Mouse (Mus musculus) kidney, adult 9 months (tissue): ENCODE data around the gene Ccdc14.
"Not testable (repeated sequence)": the region's sequence is repeated elsewhere in the genome, so short reads cannot be mapped to it uniquely, and the experiment has no call there.

ENCODE experiments used
- DNase-seq: peaks from one replicate; pipeline ENCODE4 v3.0.0; 2022

Gene Ccdc14

DNA sequence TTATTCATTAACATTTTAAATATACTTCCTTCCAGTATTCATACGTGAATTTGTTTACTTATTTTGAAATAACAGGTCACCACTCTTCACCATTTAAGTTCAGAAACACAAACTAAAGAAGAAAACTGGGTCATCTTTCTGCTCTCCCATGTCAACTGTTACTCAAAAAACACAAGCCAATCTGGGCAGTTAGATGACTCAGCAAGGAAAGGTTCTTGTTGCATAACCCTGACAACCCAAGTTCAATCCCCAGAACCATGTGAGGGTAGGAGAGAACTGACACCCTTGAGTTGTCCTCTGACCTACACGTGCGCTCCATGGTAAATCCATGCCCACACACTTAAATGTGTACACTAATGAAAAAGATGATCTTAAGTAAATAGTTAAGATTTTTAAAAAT is 34.7 kb downstream of the Ccdc14 start:
- DNase-seq, result no peak

GRCm38 (mm10) chr16:34728610-34729009 is 38.2 kb downstream of the Ccdc14 start:
- DNase-seq, result not testable (repeated sequence)

DNA sequence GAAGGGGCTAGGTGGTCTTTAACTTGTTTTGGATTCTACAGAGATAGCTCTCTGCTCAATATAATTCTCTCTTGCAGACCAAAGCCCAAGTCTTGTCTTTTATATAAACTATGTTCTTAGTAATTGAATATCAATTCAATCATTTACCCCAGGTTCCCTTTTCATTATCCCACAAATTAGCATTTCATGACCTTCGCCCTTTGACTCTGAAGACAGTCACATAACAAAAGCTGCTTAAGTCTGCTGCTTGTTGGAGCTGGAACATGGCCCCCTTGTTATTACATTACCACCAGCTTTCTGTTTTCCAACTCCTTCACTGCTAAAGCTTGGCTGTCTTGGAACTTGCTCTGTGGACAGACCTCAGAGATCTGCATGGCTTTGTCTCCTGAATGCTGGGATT is 39.0 kb downstream of the Ccdc14 start:
- peak; percentile 61 for DNase-seq

- no peak for DNase-seq
Measured at GRCm38 (mm10) chr16:34738656-34739233, 48.3 kb downstream of the Ccdc14 start.

- DNase-seq, result no peak
Measured at GRCm38 (mm10) chr16:34742930-34743329, 52.5 kb downstream of the Ccdc14 start.

- DNase-seq, result peak; percentile 96
Measured at GRCm38 (mm10) chr16:34745065-34745585, 54.7 kb downstream of the Ccdc14 start, which contains the start of gene Mylk. TSS of gene Mylk (plus strand) at chr16:34745210.

GRCm38 (mm10) chr16:34748081-34748720 is 57.8 kb downstream of the Ccdc14 start:
- DNase-seq, result peak; percentile 26

DNA sequence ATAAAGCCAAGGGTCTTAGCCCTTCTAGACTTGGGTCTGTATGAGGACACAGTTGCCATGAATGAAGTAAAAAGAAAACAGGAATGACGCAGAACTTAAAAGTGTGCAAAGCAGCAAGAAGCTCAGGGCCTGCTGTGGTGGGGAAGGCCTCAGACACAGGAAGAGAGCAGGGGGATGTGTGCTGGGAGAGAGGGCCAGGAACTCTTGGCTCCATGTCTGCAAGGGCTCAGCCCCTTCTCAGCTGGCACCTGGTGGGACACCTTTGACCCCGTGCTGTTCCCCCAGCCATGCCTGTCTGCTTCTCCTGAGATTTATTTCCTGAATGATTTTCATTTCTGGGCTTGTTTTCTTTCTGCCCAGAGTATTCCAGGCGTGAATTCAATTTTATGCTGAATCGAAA is 59.1 kb downstream of the Ccdc14 start:
- DNase-seq, result no peak

GRCm38 (mm10) chr16:34752026-34752425 is 61.6 kb downstream of the Ccdc14 start:
- no peak for DNase-seq

GRCm38 (mm10) chr16:34752977-34753376 is 62.6 kb downstream of the Ccdc14 start:
- DNase-seq, result no peak

DNA sequence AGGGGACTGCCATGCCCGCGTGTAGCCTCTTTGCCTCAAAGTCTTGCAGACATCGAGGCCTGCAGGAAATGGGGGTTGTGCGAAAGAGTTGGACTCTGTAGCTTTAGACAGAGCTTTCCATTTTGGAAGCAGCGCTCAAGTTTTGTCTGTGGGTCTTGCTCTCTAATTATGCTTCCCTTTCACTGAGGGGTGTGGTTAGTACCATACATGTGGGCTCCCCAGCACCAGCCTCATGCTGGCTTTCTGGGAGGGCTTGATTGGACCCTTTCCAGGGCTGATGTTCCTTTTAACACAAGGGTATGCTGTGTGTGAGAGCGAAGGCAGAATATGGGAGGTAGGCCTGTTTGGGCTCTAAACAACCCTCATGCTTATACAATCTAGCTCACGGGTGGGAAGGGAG is 66.6 kb downstream of the Ccdc14 start:
- DNase-seq, result no peak

GRCm38 (mm10) chr16:34758205-34758604 is 67.8 kb downstream of the Ccdc14 start:
- DNase-seq, result no peak

GRCm38 (mm10) chr16:34763959-34764591 is 73.7 kb downstream of the Ccdc14 start:
- DNase-seq, result no peak

GRCm38 (mm10) chr16:34765666-34766065 is 75.2 kb downstream of the Ccdc14 start:
- DNase-seq, result no peak

DNA sequence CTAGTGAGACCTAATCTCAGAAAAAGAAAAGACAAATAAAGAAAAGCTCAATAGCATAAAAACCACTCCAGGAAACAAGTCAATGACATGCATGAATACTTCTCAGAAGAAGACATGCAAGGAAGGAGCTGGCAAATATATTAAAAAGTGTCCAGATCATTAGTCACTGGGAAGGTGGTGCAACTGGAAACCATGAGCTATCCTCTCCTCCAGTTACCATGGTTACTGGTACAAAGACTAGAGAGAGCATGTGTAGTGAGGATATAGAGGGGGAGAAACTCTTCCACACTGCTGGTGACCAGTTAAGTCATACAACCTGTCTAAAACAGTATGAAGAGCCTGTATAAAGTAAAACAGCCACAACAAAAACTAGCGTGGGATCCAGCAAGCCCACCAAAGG is 75.8 kb downstream of the Ccdc14 start:
- no peak for DNase-seq

DNA sequence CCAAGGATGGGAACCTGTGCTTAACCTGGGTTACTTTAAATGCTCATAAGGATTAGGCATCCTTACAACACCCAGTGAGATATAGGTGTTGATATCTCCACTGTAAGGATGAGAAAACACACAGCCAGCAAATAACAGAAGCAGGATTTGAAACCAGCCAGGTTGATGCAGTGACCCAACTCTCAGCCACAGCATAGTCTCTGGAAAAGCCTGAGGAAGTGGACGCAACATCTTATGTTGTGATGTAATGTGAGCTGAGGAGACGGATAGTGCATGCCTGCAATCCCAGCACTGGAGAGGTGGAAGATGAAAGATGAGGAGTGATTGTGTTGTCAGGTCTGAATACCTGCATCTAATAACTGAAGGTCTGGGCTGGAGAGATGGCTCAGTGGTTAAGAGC is 77.0 kb downstream of the Ccdc14 start:
- no peak for DNase-seq

DNA sequence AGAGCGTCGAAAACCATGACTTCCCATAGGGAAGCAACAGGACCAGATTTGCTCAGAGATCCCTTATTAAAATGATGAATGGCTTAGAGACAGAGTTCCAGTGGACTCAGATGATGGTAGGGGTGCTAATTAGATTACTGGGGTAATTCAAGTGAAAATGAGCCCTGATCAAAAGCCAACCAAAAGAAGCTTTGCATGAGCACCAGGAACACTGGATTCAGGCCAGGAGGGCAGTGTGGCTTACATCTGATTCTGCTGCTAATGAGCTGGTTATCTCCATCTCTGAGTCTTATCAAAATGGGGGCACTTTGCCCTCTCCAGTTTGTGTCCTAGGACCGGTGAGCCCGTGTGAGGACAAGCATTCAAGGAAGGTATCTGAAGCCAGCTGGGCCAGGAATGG is 78.0 kb downstream of the Ccdc14 start:
- DNase-seq, result no peak

GRCm38 (mm10) chr16:34770127-34770526 is 79.7 kb downstream of the Ccdc14 start:
- no peak for DNase-seq

DNA sequence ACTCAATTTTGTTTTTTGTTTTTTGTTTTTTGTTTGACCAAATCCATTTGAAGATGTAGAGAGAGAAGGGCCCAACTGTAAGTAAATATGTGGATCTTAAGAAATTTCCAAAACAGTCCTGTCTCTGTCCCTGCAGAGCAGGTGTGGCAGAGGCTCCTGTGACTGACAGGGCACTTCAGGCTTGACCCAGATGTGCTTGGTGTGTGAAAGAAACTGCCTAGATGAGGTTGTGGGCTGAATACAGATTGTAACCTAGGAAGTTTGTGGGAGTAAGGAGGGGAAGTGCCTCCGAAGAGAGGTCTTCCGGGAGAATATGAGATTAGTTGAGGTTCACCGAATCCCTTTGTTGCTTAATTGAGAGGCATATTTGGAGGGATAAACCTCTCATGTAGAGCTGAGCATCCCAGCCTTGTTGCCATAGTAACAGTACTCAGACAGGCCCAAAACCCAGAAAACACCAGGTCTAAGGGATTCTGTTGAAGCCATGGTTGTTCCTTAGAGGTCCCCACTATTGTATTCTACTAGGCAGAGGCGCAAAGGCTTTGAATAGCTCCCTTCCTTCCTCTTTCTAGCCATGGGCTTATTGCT is 82.1 kb downstream of the Ccdc14 start:
- DNase-seq, result no peak
